Mouse (Mus musculus): ENCODE data around the gene Srebf1. TPM values are rescaled to one million over a fixed set of nuclear protein-coding genes. Genes with fewer than 3 reads are reported as not detected.

Gene Srebf1
- polyA plus RNA-seq, 2 experiments, result 37.6 to 38.8 TPM

DNA sequence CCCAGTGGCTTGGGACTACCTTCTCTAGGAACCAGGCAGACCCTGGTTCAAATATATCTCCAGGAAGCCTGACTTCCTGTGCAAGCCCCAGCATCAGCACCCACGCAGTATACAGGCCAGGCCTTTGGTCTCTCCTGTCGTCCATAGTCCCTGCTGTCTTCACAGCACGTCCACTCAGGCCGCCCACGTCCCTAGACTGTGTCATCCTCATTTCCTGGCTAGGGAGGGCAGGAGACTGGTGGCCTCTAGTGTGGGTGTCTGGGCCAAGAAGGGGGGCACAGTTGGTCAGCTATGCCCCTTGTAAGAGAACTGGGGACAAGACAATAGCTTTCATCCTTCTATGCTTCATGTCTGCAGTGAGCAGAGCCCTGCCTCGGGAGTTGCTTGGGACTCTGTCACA is 29.8 kb downstream of the Srebf1 start:
- H3K4me2 ChIP-seq (ENCODE audit: low read depth), result no peak overlapping the region
- 41% methylated on average over 6 of the region's 6 CpGs for WGBS (ENCODE audit: insufficient replicate concordance)
- no peaks in the 10 kb centered on the region for H3K4me1 ChIP-seq (replicated peaks; ENCODE audit: control insufficient read depth in 2 of 2, insufficient read depth in 2 of 2, low read length in 1 of 2)
- H3K27me3 ChIP-seq (ENCODE audit: control insufficient read depth, insufficient read depth, low read length), result no peaks in the 10 kb centered on the region
- TF ChIP-seq EP300 (IDR thresholded peaks at IDR 0.05; ENCODE audit: low read depth) (no peak), CTCF (IDR thresholded peaks at IDR 0.05; ENCODE audit: low read depth) (no peak)
- no peak for DNase-seq (ENCODE audit: low read depth in 3 of 3, low spot score in 3 of 3)
- H3K36me3 ChIP-seq (replicated peaks; ENCODE audit: control insufficient read depth, insufficient read depth, low read depth), result no peaks in the 10 kb centered on the region; the same call in none of the 2 replicates
- no peak overlapping the region for H3K4me3 ChIP-seq (ENCODE audit: insufficient read depth in 1 of 2, low read depth in 2 of 2, low read length in 2 of 2)
- no peak for ATAC-seq (ENCODE audit: insufficient read depth)
- H3K9ac ChIP-seq (replicated peaks), result no peak overlapping the region
- no peak overlapping the region for H3K27ac ChIP-seq
- no peaks in the 10 kb centered on the region for H3K9me3 ChIP-seq (ENCODE audit: control insufficient read depth, low read length)

- Histone ChIP-seq H3K27me3 (ENCODE audit: control insufficient read depth, insufficient read depth, low read length) (no peaks in the 10 kb centered on the region), H3K4me3 (ENCODE audit: insufficient read depth in 1 of 2, low read depth in 2 of 2, low read length in 2 of 2) (no peak overlapping the region), H3K9me3 (ENCODE audit: control insufficient read depth, low read length) (no peaks in the 10 kb centered on the region), H3K9ac (replicated peaks) (no peak overlapping the region), H3K36me3 (replicated peaks; ENCODE audit: control insufficient read depth, insufficient read depth, low read depth) (no peaks in the 10 kb centered on the region; the same call in none of the 2 replicates), H3K4me1 (replicated peaks; ENCODE audit: control insufficient read depth in 2 of 2, insufficient read depth in 2 of 2, low read length in 1 of 2) (peaks cover 0 to under 1% of the 10 kb centered on the region in 2 experiments; a peak in 2 of 4 replicates), H3K27ac (no peak overlapping the region), H3K4me2 (ENCODE audit: low read depth) (no peak overlapping the region)
- DNase-seq (ENCODE audit: low read depth in 3 of 3, low spot score in 3 of 3), result no peak
- 84% methylated on average over 17 of the region's 17 CpGs for WGBS (ENCODE audit: insufficient replicate concordance)
- TF ChIP-seq EP300 (IDR thresholded peaks at IDR 0.05; ENCODE audit: low read depth), result no peak
- no peak for TF ChIP-seq CTCF (IDR thresholded peaks at IDR 0.05; ENCODE audit: low read depth)
- ATAC-seq (ENCODE audit: insufficient read depth), result no peak
Observed at GRCm38 (mm10) chr11:60190055-60190641, 32.2 kb downstream of the Srebf1 start.

DNA sequence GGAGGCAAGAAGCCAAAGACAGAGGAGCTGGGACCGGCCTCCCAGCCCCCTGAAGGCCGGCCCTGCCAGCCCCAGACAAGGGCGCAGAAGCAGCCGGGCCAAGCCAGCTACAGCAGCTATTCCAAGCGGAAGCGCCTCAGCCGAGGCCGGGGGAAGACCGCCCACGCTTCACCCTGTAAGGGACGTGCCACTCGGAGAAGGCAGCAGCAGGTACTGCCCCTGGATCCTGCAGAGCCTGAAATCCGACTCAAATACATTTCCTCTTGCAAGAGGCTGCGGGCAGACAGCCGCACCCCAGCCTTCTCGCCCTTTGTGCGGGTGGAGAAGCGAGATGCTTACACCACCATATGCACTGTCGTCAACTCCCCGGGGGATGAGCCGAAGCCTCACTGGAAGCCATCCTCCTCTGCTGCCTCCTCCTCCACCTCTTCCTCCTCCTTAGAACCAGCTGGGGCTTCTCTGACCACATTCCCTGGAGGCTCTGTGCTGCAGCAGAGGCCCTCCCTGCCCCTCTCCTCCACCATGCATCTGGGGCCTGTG is 32.8 kb downstream of the Srebf1 start:
- 85% methylated on average over 21 of the region's 21 CpGs for WGBS (ENCODE audit: insufficient replicate concordance)

GRCm38 (mm10) chr11:60188275-60188853 is 34.0 kb downstream of the Srebf1 start:
- H3K27me3 ChIP-seq (ENCODE audit: control insufficient read depth, insufficient read depth, low read length), result no peaks in the 10 kb centered on the region
- no peak overlapping the region for H3K9ac ChIP-seq (replicated peaks)
- no peak overlapping the region for H3K4me3 ChIP-seq (ENCODE audit: insufficient read depth in 1 of 2, low read depth in 2 of 2, low read length in 2 of 2)
- DNase-seq (ENCODE audit: low read depth in 3 of 3, low spot score in 3 of 3) (no peak), ATAC-seq (ENCODE audit: insufficient read depth) (no peak)
- no peak overlapping the region for H3K4me2 ChIP-seq (ENCODE audit: low read depth)
- TF ChIP-seq CTCF (IDR thresholded peaks at IDR 0.05; ENCODE audit: low read depth), result no peak
- no peak for TF ChIP-seq EP300 (IDR thresholded peaks at IDR 0.05; ENCODE audit: low read depth)
- no peak overlapping the region for H3K27ac ChIP-seq
- 83% methylated on average over 25 of the region's 25 CpGs for WGBS (ENCODE audit: insufficient replicate concordance)
- peaks cover 5 to 14% of the 10 kb centered on the region in 2 experiments for H3K4me1 ChIP-seq (replicated peaks; ENCODE audit: control insufficient read depth in 2 of 2, insufficient read depth in 2 of 2, low read length in 1 of 2)
- H3K9me3 ChIP-seq (ENCODE audit: control insufficient read depth, low read length), result no peaks in the 10 kb centered on the region
- H3K36me3 ChIP-seq (replicated peaks; ENCODE audit: control insufficient read depth, insufficient read depth, low read depth), result no peaks in the 10 kb centered on the region; the same call in none of the 2 replicates

More for the DNA sequence above, 32.8 kb downstream of the Srebf1 start:
- peaks cover 2 to 5% of the 10 kb centered on the region in 2 experiments for H3K4me1 ChIP-seq (replicated peaks; ENCODE audit: control insufficient read depth in 2 of 2, insufficient read depth in 2 of 2, low read length in 1 of 2)
- H3K36me3 ChIP-seq (replicated peaks; ENCODE audit: control insufficient read depth, insufficient read depth, low read depth), result no peaks in the 10 kb centered on the region; the same call in none of the 2 replicates
- no peak for DNase-seq (ENCODE audit: low read depth in 3 of 3, low spot score in 3 of 3)
- no peaks in the 10 kb centered on the region for H3K27me3 ChIP-seq (ENCODE audit: control insufficient read depth, insufficient read depth, low read length)
- no peak for ATAC-seq (ENCODE audit: insufficient read depth)
- no peak overlapping the region for H3K4me2 ChIP-seq (ENCODE audit: low read depth)
- no peak overlapping the region for H3K9ac ChIP-seq (replicated peaks)
- H3K9me3 ChIP-seq (ENCODE audit: control insufficient read depth, low read length), result no peaks in the 10 kb centered on the region
- no peak for TF ChIP-seq EP300 (IDR thresholded peaks at IDR 0.05; ENCODE audit: low read depth)
- no peak for TF ChIP-seq CTCF (IDR thresholded peaks at IDR 0.05; ENCODE audit: low read depth)
- H3K27ac ChIP-seq, result no peak overlapping the region
- H3K4me3 ChIP-seq (ENCODE audit: insufficient read depth in 1 of 2, low read depth in 2 of 2, low read length in 2 of 2), result no peak overlapping the region

DNA sequence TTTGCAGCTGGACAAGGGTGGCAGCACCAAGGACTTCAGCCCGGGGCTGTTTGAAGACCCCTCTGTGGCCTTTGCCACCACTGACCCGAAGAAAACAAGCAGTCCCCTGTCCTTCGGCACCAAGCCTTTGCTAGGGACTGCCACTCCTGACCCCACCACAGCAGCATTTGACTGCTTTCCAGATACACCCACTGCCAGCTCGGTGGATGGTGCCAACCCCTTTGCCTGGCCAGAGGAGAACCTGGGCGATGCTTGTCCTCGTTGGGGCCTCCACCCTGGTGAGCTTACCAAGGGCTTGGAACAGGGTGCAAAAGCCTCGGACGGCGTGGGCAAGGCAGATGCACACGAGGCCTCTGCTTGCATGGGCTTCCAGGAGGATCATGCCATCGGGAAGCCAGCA is 35.3 kb downstream of the Srebf1 start:
- Histone ChIP-seq H3K4me1 (replicated peaks; ENCODE audit: control insufficient read depth in 2 of 2, insufficient read depth in 2 of 2, low read length in 1 of 2) (peaks cover 5 to 17% of the 10 kb centered on the region in 2 experiments), H3K4me3 (ENCODE audit: insufficient read depth in 1 of 2, low read depth in 2 of 2, low read length in 2 of 2) (no peak overlapping the region), H3K36me3 (replicated peaks; ENCODE audit: control insufficient read depth, insufficient read depth, low read depth) (no peaks in the 10 kb centered on the region; the same call in none of the 2 replicates), H3K9ac (replicated peaks) (no peak overlapping the region), H3K4me2 (ENCODE audit: low read depth) (no peak overlapping the region), H3K9me3 (ENCODE audit: control insufficient read depth, low read length) (no peaks in the 10 kb centered on the region), H3K27me3 (ENCODE audit: control insufficient read depth, insufficient read depth, low read length) (no peaks in the 10 kb centered on the region), H3K27ac (no peak overlapping the region)
- no peak for TF ChIP-seq EP300 (IDR thresholded peaks at IDR 0.05; ENCODE audit: low read depth)
- no peak for TF ChIP-seq CTCF (IDR thresholded peaks at IDR 0.05; ENCODE audit: low read depth)
- WGBS (ENCODE audit: insufficient replicate concordance), result 78% methylated on average over 11 of the region's 11 CpGs
- DNase-seq (ENCODE audit: low read depth in 3 of 3, low spot score in 3 of 3) (no peak), ATAC-seq (ENCODE audit: insufficient read depth) (no peak)

Data from liver, embryonic 14.5 days (tissue).